Mouse (Mus musculus) liver, postnatal 0 days (tissue): ENCODE data around the gene Kcnq5.

ENCODE experiments used
- CTCF ChIP-seq: sonication (generic); IDR thresholded peaks from 2 replicates; pipeline ENCODE4 v1.5.1; 2016; ENCODE audit warnings: antibody characterized with exemption, low read depth
- EP300 ChIP-seq: IDR thresholded peaks from 2 replicates; pipeline ENCODE4 v1.6.1; 2016; ENCODE audit warnings: antibody characterized with exemption, low read depth, mild to moderate bottlenecking

GRCm38 (mm10) chr1:21506665-21507064 is 455.1 kb downstream of the Kcnq5 start:
- TF ChIP-seq CTCF (no peak), EP300 (no peak)
